Mouse (Mus musculus) kidney, postnatal 14 days (tissue): ENCODE data around the gene Rreb1.

Experiments
- DNase-seq: peaks from one replicate; pipeline ENCODE4 v3.0.0; 2022; ENCODE audit warnings: mixed read lengths

The Rreb1 gene

GRCm38 (mm10) chr13:37880035-37880434 is 101.8 kb downstream of the Rreb1 start:
- no peak for DNase-seq

GRCm38 (mm10) chr13:37880581-37881130 is 102.5 kb downstream of the Rreb1 start:
- DNase-seq, result no peak

- no peak for DNase-seq
Observed at GRCm38 (mm10) chr13:37882521-37882920, 104.3 kb downstream of the Rreb1 start.

- DNase-seq, result no peak
Observed at GRCm38 (mm10) chr13:37883008-37883407, 104.8 kb downstream of the Rreb1 start.

GRCm38 (mm10) chr13:37885392-37885791 is 107.2 kb downstream of the Rreb1 start:
- no peak for DNase-seq

- DNase-seq, result no peak
Observed at GRCm38 (mm10) chr13:37886024-37886423, 107.8 kb downstream of the Rreb1 start.

GRCm38 (mm10) chr13:37894756-37895155 is 116.6 kb downstream of the Rreb1 start:
- no peak for DNase-seq

- DNase-seq, result peak; percentile 70
Observed at GRCm38 (mm10) chr13:37895564-37896254, 117.5 kb downstream of the Rreb1 start.

- DNase-seq, result no peak
Observed at GRCm38 (mm10) chr13:37896423-37896822, 118.2 kb downstream of the Rreb1 start.

GRCm38 (mm10) chr13:37898772-37899171 is 120.6 kb downstream of the Rreb1 start:
- no peak for DNase-seq

GRCm38 (mm10) chr13:37903036-37903435 is 124.8 kb downstream of the Rreb1 start:
- DNase-seq, result no peak

- peak; percentile 38 for DNase-seq
Observed at GRCm38 (mm10) chr13:37903476-37903875, 125.3 kb downstream of the Rreb1 start.

- no peak for DNase-seq
Observed at GRCm38 (mm10) chr13:37904436-37904835, 126.2 kb downstream of the Rreb1 start.

GRCm38 (mm10) chr13:37908061-37908460 is 129.9 kb downstream of the Rreb1 start:
- peak; percentile 68 for DNase-seq

GRCm38 (mm10) chr13:37908493-37908892 is 130.3 kb downstream of the Rreb1 start:
- DNase-seq, result no peak

GRCm38 (mm10) chr13:37909225-37909624 is 131.0 kb downstream of the Rreb1 start:
- DNase-seq, result no peak

GRCm38 (mm10) chr13:37912011-37912410 is 133.8 kb downstream of the Rreb1 start:
- no peak for DNase-seq

GRCm38 (mm10) chr13:37912591-37913467 is 134.6 kb downstream of the Rreb1 start:
- peak; percentile 43 for DNase-seq

- DNase-seq, result no peak
Observed at GRCm38 (mm10) chr13:37913963-37914362, 135.8 kb downstream of the Rreb1 start.

- peak; percentile 46 for DNase-seq
Observed at GRCm38 (mm10) chr13:37918336-37919261, 140.4 kb downstream of the Rreb1 start.

- DNase-seq, result peak; percentile 64
Observed at GRCm38 (mm10) chr13:37919711-37920277, 141.6 kb downstream of the Rreb1 start.

GRCm38 (mm10) chr13:37920727-37921126 is 142.5 kb downstream of the Rreb1 start:
- no peak for DNase-seq
